ENCODE assay signal across 8 mouse cellular contexts in genomic region chr13:55418004-55418403, GRCm38 (mm10). TPM values are rescaled to one million over a fixed set of nuclear protein-coding genes. Genes with fewer than 3 reads are reported as not detected.
DNase-seq lines count a peak whose midpoint lies in the region; ATAC-seq lines count a peak whose summit lies in the region.

No protein-coding gene starts in this region.

- peaks cover 30% of the 10 kb centered on the region for H3K27me3 ChIP-seq in hindbrain, embryonic 16.5 days (replicated peaks; ENCODE audit: control insufficient read depth, insufficient read depth, low read length)

- peak overlapping the region; percentile 46; the same call in 1 of the 2 replicates for H3K9ac ChIP-seq in hindbrain, embryonic 16.5 days (ENCODE audit: low read depth, low read length)

- no peak overlapping the region for H3K27ac ChIP-seq in hindbrain, embryonic 16.5 days (ENCODE audit: low read depth, low read length)

- peak overlapping the region; percentile 27; the same call in 1 of the 2 replicates for H3K4me3 ChIP-seq in hindbrain, embryonic 16.5 days (ENCODE audit: low read length)

- ATAC-seq in hindbrain, embryonic 16.5 days = peak; percentile 55; the same call in 1 of the 2 replicates

- peak; percentile 76 for DNase-seq in NIH3T3 (ENCODE audit: low read depth)
- peak; percentile 79 for DNase-seq in cerebellum, adult 9-11 months
- DNase-seq in frontal cortex, postnatal 14 days (ENCODE audit: low spot score in 2 of 2) = peak; percentile 72 to 84
- DNase-seq in left cerebral cortex, adult 11 months (ENCODE audit: low spot score) = peak; percentile 72
- peak; percentile 93 for DNase-seq in lung, postnatal 36 days
- peak; percentile 88 for DNase-seq in retina, postnatal 1 day
- DNase-seq in thymus, postnatal 4 days = peak; percentile 97

- H3K4me1 ChIP-seq in hindbrain, embryonic 16.5 days (ENCODE audit: control insufficient read depth, insufficient read depth, low read depth, low read length) = peaks cover 13% of the 10 kb centered on the region

- H3K4me2 ChIP-seq in hindbrain, embryonic 16.5 days (ENCODE audit: low read length) = peak overlapping the region; percentile 50

- H3K36me3 ChIP-seq in hindbrain, embryonic 16.5 days (ENCODE audit: control insufficient read depth, insufficient read depth, low read length) = no peaks in the 10 kb centered on the region

- H3K9me3 ChIP-seq in hindbrain, embryonic 16.5 days (ENCODE audit: control insufficient read depth, low read length) = no peaks in the 10 kb centered on the region

- 8% methylated on average over 12 of the region's 12 CpGs for WGBS in hindbrain, embryonic 16.5 days

RNA-seq across cellular contexts. Expression of gene Pfn3, which starts 3.0 kb away (rescaled TPM):
- 1.1 and 1.4 TPM in 2 replicates for polyA plus RNA-seq in hindbrain, embryonic 16.5 days (2015; fragmentation: Nextera tagmentation; extraction: Ambion mirVana)

RNA-seq across cellular contexts. Expression of gene F12, which starts 8.6 kb away (rescaled TPM):
- 0.14 and 0.38 TPM in 2 replicates for polyA plus RNA-seq in hindbrain, embryonic 16.5 days (2015; fragmentation: Nextera tagmentation; extraction: Ambion mirVana)

RNA-seq across cellular contexts. Expression of gene Slc34a1, which starts 20.0 kb away (rescaled TPM):
- 0.05 TPM in 1 of 2 replicates, not detected in the other for polyA plus RNA-seq in hindbrain, embryonic 16.5 days (2015; fragmentation: Nextera tagmentation; extraction: Ambion mirVana)

RNA-seq across cellular contexts. Expression of gene Grk6, which starts 26.9 kb away (rescaled TPM):
- polyA plus RNA-seq in hindbrain, embryonic 16.5 days (2015; fragmentation: Nextera tagmentation; extraction: Ambion mirVana) = 15.8 and 25.0 TPM in 2 replicates

RNA-seq across cellular contexts. Expression of gene Prr7, which starts 46.1 kb away (rescaled TPM):
- polyA plus RNA-seq in hindbrain, embryonic 16.5 days (2015; fragmentation: Nextera tagmentation; extraction: Ambion mirVana) = 4.4 and 4.9 TPM in 2 replicates
